Mouse (Mus musculus) kidney, adult 9 months (tissue): ENCODE measurements at regions not wholly inside any gene's neighbourhood (a gene's known extent, or its start where the extent isn't known, plus 50 kb on each side); places are given as distances from the start of the nearest gene placed in this dataset.
"Not testable (repeated sequence)": the region's sequence is repeated elsewhere in the genome, so short reads cannot be mapped to it uniquely, and the experiment has no call there.

Experiments
- DNase-seq: peaks from one replicate; pipeline ENCODE4 v3.0.0; 2022

- no peak for DNase-seq
Observed at GRCm38 (mm10) chr13:5920422-5920821, 59.1 kb downstream of the Klf6 start.

- DNase-seq = no peak
Observed at GRCm38 (mm10) chr13:5931433-5931832, 70.2 kb downstream of the Klf6 start.

- no peak for DNase-seq
Observed at GRCm38 (mm10) chr13:5937436-5937835, 76.2 kb downstream of the Klf6 start.

- no peak for DNase-seq
Observed at GRCm38 (mm10) chr13:5937970-5938369, 76.7 kb downstream of the Klf6 start.

GRCm38 (mm10) chr13:5939368-5939767, 78.1 kb downstream of the Klf6 start:
- no peak for DNase-seq

GRCm38 (mm10) chr13:5952863-5953262, 91.6 kb downstream of the Klf6 start:
- DNase-seq = no peak

GRCm38 (mm10) chr13:5955121-5955520, 93.8 kb downstream of the Klf6 start:
- not testable (repeated sequence) for DNase-seq

GRCm38 (mm10) chr13:5956145-5956544, 94.9 kb downstream of the Klf6 start:
- DNase-seq = no peak

GRCm38 (mm10) chr13:5962947-5963346, 101.7 kb downstream of the Klf6 start:
- no peak for DNase-seq

- DNase-seq = peak; percentile 7
Observed at GRCm38 (mm10) chr13:5964626-5965025, 103.3 kb downstream of the Klf6 start.

- DNase-seq = no peak
Observed at GRCm38 (mm10) chr13:5978615-5979014, 117.3 kb downstream of the Klf6 start.

GRCm38 (mm10) chr13:5987491-5987890, 126.2 kb downstream of the Klf6 start:
- no peak for DNase-seq

GRCm38 (mm10) chr13:5988407-5988806, 127.1 kb downstream of the Klf6 start:
- no peak for DNase-seq

- DNase-seq = no peak
Observed at GRCm38 (mm10) chr13:6000559-6001217, 139.4 kb downstream of the Klf6 start.

GRCm38 (mm10) chr13:6001218-6001564, 139.9 kb downstream of the Klf6 start:
- no peak for DNase-seq

- DNase-seq = no peak
Observed at GRCm38 (mm10) chr13:6005901-6006300, 144.6 kb downstream of the Klf6 start.

GRCm38 (mm10) chr13:6009671-6010070, 148.4 kb downstream of the Klf6 start:
- no peak for DNase-seq

GRCm38 (mm10) chr13:6027207-6027606, 165.9 kb downstream of the Klf6 start:
- no peak for DNase-seq

- no peak for DNase-seq
Observed at GRCm38 (mm10) chr13:6028878-6029277, 167.6 kb downstream of the Klf6 start.

- no peak for DNase-seq
Observed at GRCm38 (mm10) chr13:6029461-6029860, 168.2 kb downstream of the Klf6 start.

GRCm38 (mm10) chr13:6030128-6030527, 168.8 kb downstream of the Klf6 start:
- no peak for DNase-seq

- DNase-seq = no peak
Observed at GRCm38 (mm10) chr13:6040132-6040531, 178.8 kb downstream of the Klf6 start.

GRCm38 (mm10) chr13:6040663-6041062, 179.4 kb downstream of the Klf6 start:
- DNase-seq = no peak

- peak; percentile 2 for DNase-seq
Observed at GRCm38 (mm10) chr13:6042495-6042894, 181.2 kb downstream of the Klf6 start.

- DNase-seq = peak; percentile 84
Observed at GRCm38 (mm10) chr13:6059515-6060228, 198.4 kb downstream of the Klf6 start.
